Mouse (Mus musculus): ENCODE measurements around the gene Sash1.

GRCm38 (mm10) chr10:8845230-8845770, 40.6 kb downstream of the Sash1 start:
- TF ChIP-seq POLR2A (IDR thresholded peaks at IDR 0.05; ENCODE audit: low read depth, low read length) (no peak), CTCF (IDR thresholded peaks at IDR 0.05; ENCODE audit: borderline replicate concordance, insufficient read depth, low read length) (no peak)

All from embryonic fibroblast, embryonic 13.5 days (primary cell).